Mouse (Mus musculus) cerebellum, adult 11 months (tissue): Measurements from ENCODE around the gene Aox1.

Source experiments
- DNase-seq: peaks from one replicate; pipeline ENCODE4 v3.0.0; 2022

Gene Aox1

DNA sequence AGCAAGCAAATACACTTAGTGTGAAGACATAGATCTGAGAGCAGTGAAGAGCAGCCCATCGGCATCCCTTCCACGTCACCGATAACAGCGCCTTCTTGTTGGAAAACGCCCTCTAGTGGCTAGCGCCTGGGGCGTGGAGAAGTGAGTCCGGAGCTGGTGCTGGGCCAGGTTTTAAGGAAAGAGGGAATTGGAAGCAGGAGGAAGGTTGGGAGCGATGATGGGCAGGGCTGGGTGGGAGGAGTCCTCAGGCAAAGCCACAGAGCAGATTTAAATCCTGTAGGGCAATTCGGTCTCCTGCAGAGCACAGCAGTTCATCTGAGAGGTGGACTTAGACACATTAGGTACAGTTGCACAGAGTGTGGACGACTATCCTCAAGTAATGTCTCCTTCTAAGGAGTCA, 83.1 kb downstream of the Aox1 start, which contains the start of gene Aox3:
Aox3 (plus strand) TSS at position 251 of the 400 bp plus-strand sequence.
- DNase-seq: peak; percentile 66

DNA sequence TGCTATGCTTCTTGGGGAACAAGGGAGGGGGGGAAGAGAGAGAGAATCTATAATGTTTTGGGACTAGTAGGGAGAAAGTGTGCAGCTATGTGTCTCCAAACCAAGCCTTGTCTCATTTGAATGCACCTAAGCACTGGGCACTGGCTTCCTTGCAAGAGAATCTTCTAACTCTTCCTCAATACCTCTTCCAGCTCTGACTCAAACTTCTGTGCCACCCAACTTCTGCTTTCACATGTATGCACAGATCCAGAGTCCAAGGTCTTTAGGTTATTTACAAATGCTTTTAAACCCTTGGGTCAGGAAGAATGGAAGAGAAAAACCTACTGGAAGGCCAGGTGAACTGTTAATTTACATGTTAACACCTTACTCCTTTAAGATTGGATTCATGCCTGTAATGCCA, 83.7 kb downstream of the Aox1 start:
- no peak for DNase-seq

DNA sequence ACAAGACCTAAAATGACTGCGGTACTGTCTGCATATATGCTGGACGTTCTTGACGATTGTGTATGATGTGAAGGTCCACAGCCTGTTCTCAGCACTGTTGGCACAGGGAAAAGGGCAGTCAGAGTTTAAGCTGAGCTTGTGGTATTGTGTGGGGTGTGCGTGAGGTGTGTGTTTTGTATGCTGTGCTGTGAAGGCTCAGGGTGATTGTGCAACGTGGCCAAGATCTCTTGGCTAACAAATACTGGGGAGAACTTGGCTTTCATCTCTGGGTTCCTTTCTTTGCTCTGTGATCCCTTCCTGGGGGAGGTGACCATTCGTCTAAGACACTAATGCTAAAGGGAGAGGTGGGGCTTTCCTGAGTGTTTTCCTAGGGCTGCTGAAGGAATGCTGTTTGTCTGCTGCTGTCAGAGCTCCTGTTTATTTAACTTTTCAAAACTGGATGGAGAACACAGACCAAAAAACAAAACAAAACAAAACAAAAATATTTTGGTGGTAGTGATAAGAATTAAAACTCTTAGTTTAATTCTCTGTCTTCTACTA, 84.4 kb downstream of the Aox1 start:
- DNase-seq: no peak

DNA sequence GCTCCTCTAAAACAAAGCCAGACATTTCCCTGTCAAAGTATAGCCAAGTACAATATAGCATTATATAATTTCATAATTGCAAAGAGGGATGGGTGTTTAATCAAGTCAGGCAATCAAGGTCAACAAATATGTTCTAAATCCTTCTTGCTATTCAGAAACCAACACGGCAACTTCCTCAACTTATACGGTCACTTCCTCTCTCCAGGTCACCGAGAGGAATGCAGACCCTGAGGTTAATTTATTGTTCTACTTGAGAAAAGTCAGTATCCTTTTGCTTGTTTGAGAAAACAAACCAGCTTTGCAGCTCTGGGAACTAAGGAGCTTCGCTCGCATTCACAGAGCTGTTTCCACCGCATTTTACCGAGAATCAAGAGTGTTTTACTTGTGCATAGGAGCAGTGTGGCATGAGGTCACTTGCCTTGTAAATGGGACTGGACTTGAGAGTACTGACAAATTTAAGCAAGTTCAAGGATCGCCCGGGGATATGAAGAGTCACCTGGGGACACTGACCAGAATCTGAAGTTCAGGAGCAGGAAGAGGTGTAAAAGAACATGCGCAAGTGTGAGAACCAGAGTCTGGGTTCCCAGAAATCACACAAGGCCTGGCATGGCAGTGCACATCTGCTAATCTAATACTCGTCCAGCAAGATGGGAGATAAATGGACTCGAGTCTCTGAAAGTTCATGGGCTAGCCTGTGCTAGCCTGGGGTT, 85.1 kb downstream of the Aox1 start:
- no peak for DNase-seq

DNA sequence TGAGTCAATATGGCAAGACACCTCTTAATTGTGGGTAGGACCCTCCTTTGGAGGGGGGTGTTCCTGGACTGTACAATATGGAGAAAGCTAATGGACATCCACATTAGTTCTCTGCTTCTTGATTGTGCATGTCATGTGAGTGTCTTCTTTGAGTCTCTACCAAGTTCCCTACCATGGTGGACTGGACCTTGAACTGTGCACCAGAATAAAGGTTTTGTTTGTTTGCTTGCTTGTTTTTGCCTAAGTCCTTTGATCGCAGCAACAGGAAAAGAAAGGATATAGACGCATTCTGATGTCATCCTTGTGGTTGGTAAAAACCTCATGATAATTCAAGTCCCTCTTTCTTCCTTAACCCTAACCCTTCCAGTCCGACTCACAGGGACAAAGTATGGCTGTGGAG, 88.5 kb downstream of the Aox1 start:
- no peak for DNase-seq

DNA sequence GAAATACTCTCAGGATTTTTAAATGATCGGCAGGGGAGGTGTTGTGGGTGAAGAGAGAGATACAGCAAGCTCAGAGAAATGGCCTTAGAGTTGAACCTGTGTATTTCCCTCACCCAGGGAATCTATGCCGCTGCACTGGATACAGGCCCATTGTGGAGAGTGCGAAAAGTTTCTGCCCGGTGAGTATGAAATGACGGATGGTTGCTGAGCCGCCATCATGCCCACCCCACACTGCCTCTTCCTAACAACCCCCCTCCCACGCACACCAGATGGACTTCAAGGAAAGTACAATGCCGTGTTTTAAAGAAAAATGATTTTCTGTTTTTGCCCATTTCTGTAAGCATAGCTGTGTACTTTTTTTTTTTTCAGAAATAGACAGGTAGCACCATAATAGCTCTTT, 95.2 kb downstream of the Aox1 start:
- DNase-seq: no peak

DNA sequence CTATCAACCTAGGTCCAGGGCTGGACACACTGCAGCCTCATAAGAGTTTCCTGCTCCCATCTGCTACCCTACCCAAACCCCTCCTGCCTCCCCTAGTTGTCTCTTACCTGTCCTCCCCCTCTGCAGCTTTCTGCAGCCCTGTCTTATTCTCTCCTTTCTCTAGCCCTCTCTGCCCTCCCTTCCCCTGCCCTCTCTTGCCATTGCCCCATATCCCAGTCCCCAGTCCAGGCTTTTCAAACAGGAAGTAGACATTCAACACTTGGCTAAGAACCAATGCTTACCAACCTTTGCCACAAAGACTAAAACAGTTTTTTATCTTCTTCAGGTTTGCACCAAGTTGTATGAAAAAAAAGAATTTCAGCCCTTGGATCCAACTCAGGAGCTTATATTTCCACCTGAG, 108.2 kb downstream of the Aox1 start:
- no peak for DNase-seq

DNA sequence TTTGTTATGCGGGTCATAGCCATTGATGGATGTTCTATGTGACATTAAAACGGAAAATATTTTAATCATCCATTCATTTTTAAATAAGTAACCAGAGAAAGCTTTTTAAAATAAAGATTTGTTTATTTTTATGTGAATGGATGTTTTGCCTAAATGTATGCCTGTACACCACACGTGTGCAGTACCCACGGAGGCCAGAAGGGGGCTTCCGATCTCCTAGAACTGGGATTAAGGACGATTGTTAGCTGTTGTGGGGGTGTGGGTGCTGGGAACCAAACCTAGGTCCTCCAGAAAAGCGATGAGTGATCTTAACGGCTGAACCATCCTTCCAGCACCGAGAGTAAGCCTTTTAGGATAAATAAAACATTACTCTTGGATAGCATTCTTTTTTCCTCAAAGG, 109.3 kb downstream of the Aox1 start:
- no peak for DNase-seq

DNA sequence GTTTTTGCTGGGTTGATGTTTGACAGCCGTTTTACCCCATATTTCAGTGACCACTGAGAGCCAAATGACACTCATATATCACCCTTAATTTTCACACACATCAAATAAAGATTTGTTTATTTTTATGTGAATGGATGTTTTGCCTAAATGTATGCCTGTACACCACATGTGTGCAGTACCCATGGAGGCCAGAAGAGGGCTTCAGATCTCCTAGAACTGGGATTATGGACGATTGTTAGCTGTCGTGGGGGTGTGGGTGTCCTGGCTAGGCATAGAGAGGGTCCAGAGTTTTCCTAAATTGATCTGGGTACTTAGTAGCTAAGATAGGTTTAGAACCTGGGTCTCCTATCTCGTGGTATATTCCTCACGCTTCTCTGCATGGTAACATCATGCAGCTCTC, 110.9 kb downstream of the Aox1 start:
- DNase-seq: no peak

DNA sequence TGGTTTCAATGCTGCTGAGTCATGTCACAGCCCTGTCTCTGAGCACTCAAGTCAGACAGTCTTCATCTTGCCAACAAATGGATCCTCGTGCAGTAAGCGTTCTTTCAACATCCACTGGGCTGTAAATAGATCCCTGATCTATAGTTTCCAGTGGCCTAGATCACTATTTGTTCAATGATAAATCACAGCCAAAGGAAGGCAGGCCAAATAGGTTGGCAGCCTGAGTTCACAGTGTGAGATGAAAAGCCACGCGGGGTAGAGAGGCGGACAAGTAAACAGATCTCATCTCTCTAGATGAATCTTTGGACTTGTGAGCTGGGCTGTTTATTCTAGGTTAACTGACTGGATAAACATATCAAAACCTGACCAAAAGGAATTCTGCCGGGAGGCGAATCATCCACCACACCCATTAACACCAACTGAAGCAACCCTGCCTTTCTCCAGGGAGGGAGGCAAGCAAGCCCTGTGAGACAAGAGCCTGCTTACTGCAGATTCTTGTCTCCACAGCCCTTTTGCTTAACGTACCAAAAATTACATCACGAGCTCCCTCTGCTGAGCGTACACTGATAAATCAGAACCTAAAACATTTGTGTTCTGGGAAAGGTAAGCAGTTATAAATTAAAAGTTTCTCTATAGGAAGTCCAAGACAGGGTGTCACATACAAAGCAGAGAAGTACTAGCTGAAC, 114.8 kb downstream of the Aox1 start:
- DNase-seq: no peak

DNA sequence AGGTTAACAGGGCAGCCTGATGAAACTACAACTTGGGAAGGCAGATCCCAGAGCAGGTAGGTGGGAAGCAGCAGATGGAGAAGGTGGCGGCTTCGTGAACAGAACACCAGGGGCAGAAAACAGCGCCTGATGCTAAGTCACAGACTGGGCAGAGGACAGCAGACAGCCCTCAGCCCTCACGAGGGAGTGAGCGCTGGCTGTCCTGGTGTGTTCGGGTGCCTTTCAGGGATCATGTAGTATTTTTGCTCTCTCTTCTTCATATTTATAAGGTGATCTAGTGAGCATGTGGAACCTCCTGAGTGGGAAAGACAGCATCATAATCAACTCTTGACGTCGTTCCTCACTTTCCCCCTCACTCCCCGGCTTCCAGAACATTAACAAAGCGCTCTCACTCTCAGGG, 116.3 kb downstream of the Aox1 start:
- no peak for DNase-seq

DNA sequence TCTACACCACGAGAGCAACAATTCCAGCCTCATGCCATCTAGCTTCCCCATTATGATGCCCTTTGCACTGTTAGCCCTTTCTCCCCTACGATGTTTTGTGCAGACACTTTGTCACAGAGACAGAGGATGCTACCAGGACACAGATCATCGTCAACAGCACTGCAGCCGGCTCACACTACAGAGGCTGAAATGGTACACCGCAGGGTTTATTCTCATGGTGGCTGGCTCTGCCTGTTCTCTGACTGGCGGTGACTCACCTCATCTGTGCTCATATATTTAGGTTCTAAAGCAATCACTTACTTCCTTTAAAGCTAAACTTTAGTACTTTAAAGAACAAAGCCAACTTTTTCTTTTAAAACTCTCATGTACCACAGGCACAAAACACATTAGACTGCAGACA, 118.0 kb downstream of the Aox1 start:
- no peak for DNase-seq

DNA sequence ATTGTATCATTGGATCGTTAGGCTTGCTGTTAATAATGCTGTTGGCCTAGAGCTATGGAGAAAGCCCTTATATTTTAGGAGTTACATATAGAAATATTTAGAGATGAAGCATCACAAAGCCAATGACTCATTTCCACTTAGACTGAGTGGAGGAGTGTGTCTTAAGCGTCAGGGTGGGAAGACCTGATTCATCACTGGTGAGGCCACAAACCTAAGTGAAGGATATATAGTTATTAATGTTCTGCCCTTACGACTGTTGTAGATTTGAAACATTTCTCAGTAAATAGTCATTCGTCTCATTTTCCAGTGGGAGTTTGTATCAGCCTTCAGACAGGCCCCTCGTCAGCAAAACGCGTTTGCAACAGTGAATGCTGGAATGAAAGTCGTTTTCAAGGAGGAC, 122.5 kb downstream of the Aox1 start:
- no peak for DNase-seq
